Mouse (Mus musculus): ENCODE measurements around the gene Met. TPM values are rescaled to one million over a fixed set of nuclear protein-coding genes. Genes with fewer than 3 reads are reported as not detected.

Gene Met
- polyA plus RNA-seq, 1 experiment: not detected

GRCm38 (mm10) chr6:17521901-17522717, 58.5 kb downstream of the Met start:
- 44% methylated on average over 8 of the region's 8 CpGs for WGBS
- Histone ChIP-seq H3K4me1 (ENCODE audit: control insufficient read depth, insufficient read depth, low read length) (no peaks in the 10 kb centered on the region), H3K4me3 (ENCODE audit: insufficient read depth, low read depth, low read length) (no peak overlapping the region), H3K27ac (ENCODE audit: insufficient read depth, low read depth, low read length) (no peak overlapping the region)
- TF ChIP-seq CTCF (IDR thresholded peaks at IDR 0.05; ENCODE audit: insufficient read depth, low read depth, low read length): no peak
- TF ChIP-seq POLR2A (IDR thresholded peaks at IDR 0.05; ENCODE audit: insufficient read depth, low read depth, low read length): no peak

- no peak overlapping the region for H3K27ac ChIP-seq (ENCODE audit: insufficient read depth, low read depth, low read length)
- TF ChIP-seq POLR2A (IDR thresholded peaks at IDR 0.05; ENCODE audit: insufficient read depth, low read depth, low read length): no peak
- no peak for TF ChIP-seq CTCF (IDR thresholded peaks at IDR 0.05; ENCODE audit: insufficient read depth, low read depth, low read length)
- no peaks in the 10 kb centered on the region for H3K4me1 ChIP-seq (ENCODE audit: control insufficient read depth, insufficient read depth, low read length)
- H3K4me3 ChIP-seq (ENCODE audit: insufficient read depth, low read depth, low read length): no peak overlapping the region
- 43% methylated on average over 4 of the region's 4 CpGs for WGBS
Measured at GRCm38 (mm10) chr6:17522917-17523316, 59.3 kb downstream of the Met start.

DNA sequence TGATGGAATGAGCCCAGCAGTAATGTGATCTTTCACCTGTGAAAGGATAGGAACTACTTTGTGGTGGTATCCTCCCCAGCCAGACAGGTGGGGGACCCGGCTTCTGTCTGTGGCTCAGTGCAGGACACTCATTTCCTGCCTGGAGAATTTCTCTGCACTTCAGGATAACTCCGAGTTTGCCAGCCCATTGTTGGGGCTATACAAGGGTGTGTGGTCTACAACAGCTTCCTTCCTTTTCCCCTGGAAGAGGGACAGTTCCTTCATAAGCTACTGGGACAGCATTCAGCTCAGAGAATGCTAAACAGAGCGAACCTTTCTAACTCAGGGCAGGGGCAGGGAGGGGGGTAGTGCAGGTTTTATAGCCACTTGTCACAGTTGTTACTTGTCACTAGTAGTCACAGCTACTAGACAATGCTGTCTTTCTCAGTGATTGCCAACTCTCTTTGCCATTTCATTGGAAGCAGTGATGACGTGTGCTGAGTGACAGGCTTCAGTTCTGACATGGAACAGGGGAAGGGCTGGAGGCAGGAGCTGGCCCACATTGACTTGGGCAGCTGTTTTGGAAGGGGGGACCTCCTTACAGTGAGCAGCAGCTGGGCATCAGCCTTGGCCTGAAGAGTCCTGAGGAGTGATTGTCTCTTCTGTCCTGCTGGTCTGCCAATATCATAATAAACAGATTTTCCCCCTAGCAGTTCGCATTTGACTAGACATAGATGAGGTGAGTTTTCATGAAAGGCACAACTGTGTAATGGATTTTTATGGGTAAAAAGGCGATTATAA, 66.1 kb downstream of the Met start:
- H3K4me3 ChIP-seq (ENCODE audit: insufficient read depth, low read depth, low read length): no peak overlapping the region
- 76% methylated on average over 6 of the region's 6 CpGs for WGBS
- TF ChIP-seq POLR2A (IDR thresholded peaks at IDR 0.05; ENCODE audit: insufficient read depth, low read depth, low read length) (no peak), CTCF (IDR thresholded peaks at IDR 0.05; ENCODE audit: insufficient read depth, low read depth, low read length) (no peak)
- no peaks in the 10 kb centered on the region for H3K4me1 ChIP-seq (ENCODE audit: control insufficient read depth, insufficient read depth, low read length)
- H3K27ac ChIP-seq (ENCODE audit: insufficient read depth, low read depth, low read length): no peak overlapping the region

DNA sequence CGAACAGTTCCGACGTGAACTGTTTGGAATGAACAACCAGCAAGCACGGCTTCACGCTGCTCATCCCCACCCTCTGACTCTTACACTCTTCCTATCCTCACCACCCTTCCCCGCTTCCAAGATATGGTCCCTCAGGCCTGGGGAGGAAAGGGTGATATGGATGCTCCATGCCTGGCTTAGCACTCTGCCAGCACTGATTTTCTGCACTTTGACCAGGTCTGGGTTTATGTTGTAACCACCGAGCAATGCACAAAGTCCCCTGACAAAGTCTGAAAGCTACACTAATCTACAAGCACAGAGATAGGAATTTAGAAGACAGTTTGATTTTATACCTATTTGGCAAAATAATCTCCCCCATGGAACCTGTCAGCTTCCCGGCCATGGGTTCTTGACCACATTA, 78.0 kb downstream of the Met start:
- TF ChIP-seq CTCF (IDR thresholded peaks at IDR 0.05; ENCODE audit: insufficient read depth, low read depth, low read length) (no peak), POLR2A (IDR thresholded peaks at IDR 0.05; ENCODE audit: insufficient read depth, low read depth, low read length) (no peak)
- Histone ChIP-seq H3K4me1 (ENCODE audit: control insufficient read depth, insufficient read depth, low read length) (no peaks in the 10 kb centered on the region), H3K27ac (ENCODE audit: insufficient read depth, low read depth, low read length) (no peak overlapping the region), H3K4me3 (ENCODE audit: insufficient read depth, low read depth, low read length) (no peak overlapping the region)
- WGBS: 97% methylated on average over 8 of the region's 8 CpGs

DNA sequence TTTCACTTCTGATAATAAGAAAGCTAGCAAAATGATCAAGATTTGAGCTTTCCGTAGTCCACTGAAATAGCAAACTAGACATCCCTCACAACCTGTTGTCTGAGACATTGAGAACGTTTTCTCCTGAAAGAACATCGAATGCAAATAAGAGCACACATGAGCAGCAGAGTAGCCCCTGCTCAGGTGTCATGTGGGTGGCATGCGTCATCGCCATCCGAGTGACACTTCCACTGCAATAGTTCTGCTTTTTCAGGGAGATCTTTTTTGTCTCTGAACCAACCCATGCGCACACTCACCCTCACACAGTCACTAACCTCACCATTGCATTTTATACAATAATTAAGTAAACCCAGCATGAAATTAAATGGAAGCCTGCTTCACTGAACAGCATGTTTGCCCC, 78.8 kb downstream of the Met start:
- H3K27ac ChIP-seq (ENCODE audit: insufficient read depth, low read depth, low read length): no peak overlapping the region
- TF ChIP-seq POLR2A (IDR thresholded peaks at IDR 0.05; ENCODE audit: insufficient read depth, low read depth, low read length): no peak
- no peak for TF ChIP-seq CTCF (IDR thresholded peaks at IDR 0.05; ENCODE audit: insufficient read depth, low read depth, low read length)
- H3K4me3 ChIP-seq (ENCODE audit: insufficient read depth, low read depth, low read length): no peak overlapping the region
- H3K4me1 ChIP-seq (ENCODE audit: control insufficient read depth, insufficient read depth, low read length): no peaks in the 10 kb centered on the region
- 85% methylated on average over 7 of the region's 7 CpGs for WGBS

GRCm38 (mm10) chr6:17545480-17545879, 81.9 kb downstream of the Met start:
- Histone ChIP-seq H3K27ac (ENCODE audit: insufficient read depth, low read depth, low read length) (no peak overlapping the region), H3K4me3 (ENCODE audit: insufficient read depth, low read depth, low read length) (no peak overlapping the region), H3K4me1 (ENCODE audit: control insufficient read depth, insufficient read depth, low read length) (no peaks in the 10 kb centered on the region)
- 93% methylated on average over 9 of the region's 9 CpGs for WGBS
- TF ChIP-seq CTCF (IDR thresholded peaks at IDR 0.05; ENCODE audit: insufficient read depth, low read depth, low read length): no peak
- no peak for TF ChIP-seq POLR2A (IDR thresholded peaks at IDR 0.05; ENCODE audit: insufficient read depth, low read depth, low read length)

- H3K4me1 ChIP-seq (ENCODE audit: control insufficient read depth, insufficient read depth, low read length): no peaks in the 10 kb centered on the region
- no peak overlapping the region for H3K4me3 ChIP-seq (ENCODE audit: insufficient read depth, low read depth, low read length)
- no peak for TF ChIP-seq CTCF (IDR thresholded peaks at IDR 0.05; ENCODE audit: insufficient read depth, low read depth, low read length)
- TF ChIP-seq POLR2A (IDR thresholded peaks at IDR 0.05; ENCODE audit: insufficient read depth, low read depth, low read length): no peak
- WGBS: 45% methylated on average over 9 of the region's 9 CpGs
- no peak overlapping the region for H3K27ac ChIP-seq (ENCODE audit: insufficient read depth, low read depth, low read length)
Measured at GRCm38 (mm10) chr6:17546341-17546740, 82.7 kb downstream of the Met start.

DNA sequence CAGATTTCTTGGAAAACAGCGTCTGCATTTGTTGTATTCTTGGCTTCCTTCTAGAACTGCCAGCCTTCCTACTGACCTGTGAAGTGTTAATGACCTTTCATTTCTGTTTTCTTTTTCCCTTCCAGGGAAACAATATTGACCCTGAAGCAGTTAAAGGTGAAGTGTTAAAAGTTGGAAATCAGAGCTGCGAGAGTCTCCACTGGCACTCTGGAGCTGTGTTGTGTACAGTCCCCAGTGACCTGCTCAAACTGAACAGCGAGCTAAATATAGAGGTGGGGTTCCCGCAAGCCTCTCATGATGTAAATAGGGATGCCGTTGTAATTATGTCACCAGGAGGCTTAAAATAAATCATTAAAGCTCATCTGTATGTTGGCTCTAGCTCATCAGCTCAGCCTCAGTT, 83.2 kb downstream of the Met start:
- TF ChIP-seq CTCF (IDR thresholded peaks at IDR 0.05; ENCODE audit: insufficient read depth, low read depth, low read length) (no peak), POLR2A (IDR thresholded peaks at IDR 0.05; ENCODE audit: insufficient read depth, low read depth, low read length) (no peak)
- H3K4me1 ChIP-seq (ENCODE audit: control insufficient read depth, insufficient read depth, low read length): no peaks in the 10 kb centered on the region
- no peak overlapping the region for H3K27ac ChIP-seq (ENCODE audit: insufficient read depth, low read depth, low read length)
- WGBS: 24% methylated on average over 5 of the region's 5 CpGs
- no peak overlapping the region for H3K4me3 ChIP-seq (ENCODE audit: insufficient read depth, low read depth, low read length)

GRCm38 (mm10) chr6:17548786-17549185, 85.2 kb downstream of the Met start:
- 66% methylated on average over 4 of the region's 4 CpGs for WGBS
- TF ChIP-seq POLR2A (IDR thresholded peaks at IDR 0.05; ENCODE audit: insufficient read depth, low read depth, low read length) (no peak), CTCF (IDR thresholded peaks at IDR 0.05; ENCODE audit: insufficient read depth, low read depth, low read length) (no peak)
- no peak overlapping the region for H3K27ac ChIP-seq (ENCODE audit: insufficient read depth, low read depth, low read length)
- H3K4me1 ChIP-seq (ENCODE audit: control insufficient read depth, insufficient read depth, low read length): no peaks in the 10 kb centered on the region
- no peak overlapping the region for H3K4me3 ChIP-seq (ENCODE audit: insufficient read depth, low read depth, low read length)
